Mouse (Mus musculus) lung, embryonic 16.5 days (tissue): ENCODE measurements around the gene Nav2. TPM values are rescaled to one million over a fixed set of nuclear protein-coding genes. Genes with fewer than 3 reads are reported as not detected.

Experiments
- ATAC-seq: fragments of 200-750 bp; cut with Nextera tagmentation; 2 replicates; pipeline ENCODE4 v1.8.0; 2017; ENCODE audit warnings: low read depth, mild to moderate bottlenecking, moderate library complexity
- H3K27ac ChIP-seq: fragments of 300-500 bp; sonication (generic); 2 replicates; pipeline ENCODE4 v1.5.1; 2014; ENCODE audit warnings: mild to moderate bottlenecking, control low read depth, low read length
- H3K27me3 ChIP-seq: fragments of 300-500 bp; sonication (generic); 2 replicates; pipeline ENCODE4 v1.6.1; 2014; ENCODE audit warnings: low read depth, low read length, mixed read lengths; ENCODE audit not compliant: control insufficient read depth, insufficient read depth
- H3K36me3 ChIP-seq: fragments of 300-500 bp; sonication (generic); 2 replicates; pipeline ENCODE4 v1.6.1; 2014; ENCODE audit warnings: low read length; ENCODE audit not compliant: control insufficient read depth, insufficient read depth
- H3K4me1 ChIP-seq: fragments of 300-500 bp; sonication (generic); replicated peaks from 2 replicates; pipeline ENCODE4 v1.6.1; 2014; ENCODE audit warnings: low read length, mixed read lengths; ENCODE audit not compliant: control insufficient read depth, insufficient read depth
- H3K4me2 ChIP-seq: fragments of 300-500 bp; sonication (generic); 2 replicates; pipeline ENCODE4 v1.6.1; 2014; ENCODE audit warnings: low read depth, low read length, control low read depth
- H3K4me3 ChIP-seq: fragments of 300-500 bp; sonication (generic); 2 replicates; pipeline ENCODE4 v1.5.1; 2014; ENCODE audit warnings: mild to moderate bottlenecking, low read length, control low read depth
- H3K9ac ChIP-seq: fragments of 300-500 bp; sonication (generic); 2 replicates; pipeline ENCODE4 v1.6.1; 2014; ENCODE audit warnings: low read length, control low read depth
- H3K9me3 ChIP-seq: fragments of 300-500 bp; sonication (generic); 2 replicates; pipeline ENCODE4 v1.6.1; 2016; ENCODE audit warnings: low read length; ENCODE audit not compliant: control insufficient read depth
- WGBS: fragments of 180-500 bp; shearing (Covaris S2); extraction: QIAGEN DNeasy Blood & Tissue Kit; methylation state at CpG from one replicate; pipeline ENCODE4 v1.1.7; 2014; 5-methylcytosine and 5-hydroxymethylcytosine counted together
- polyA plus RNA-seq: library from polyadenylated mRNA; unstranded; fragments of >200 nt; fragmentation: Nextera tagmentation; extraction: Ambion mirVana; gene quantifications from 2 replicates; pipeline ENCODE4 v1.2.1, GENCODE M21; 2015

Gene Nav2
- polyA plus RNA-seq, 1 experiment from 2014 or later: 27.3 TPM

GRCm38 (mm10) chr7:49506085-49506820 lies 597.7 kb downstream of the Nav2 start:
- Histone ChIP-seq H3K27ac (no peak overlapping the region), H3K9ac (no peak overlapping the region), H3K4me1 (no peaks in the 10 kb centered on the region; the same call in 1 of the 2 replicates), H3K4me3 (no peak overlapping the region), H3K4me2 (no peak overlapping the region), H3K36me3 (no peaks in the 10 kb centered on the region), H3K27me3 (no peaks in the 10 kb centered on the region), H3K9me3 (no peaks in the 10 kb centered on the region)
- 57% methylated on average over 12 of the region's 12 CpGs for WGBS
- ATAC-seq: 0 out of 2 replicates have a peak, but pooled peaks have one; percentile 6

- 63% methylated on average over 7 of the region's 7 CpGs for WGBS
- Histone ChIP-seq H3K36me3 (no peaks in the 10 kb centered on the region), H3K27me3 (no peaks in the 10 kb centered on the region), H3K4me1 (no peaks in the 10 kb centered on the region; the same call in 1 of the 2 replicates), H3K4me2 (no peak overlapping the region), H3K9ac (no peak overlapping the region), H3K9me3 (no peaks in the 10 kb centered on the region), H3K27ac (no peak overlapping the region), H3K4me3 (no peak overlapping the region)
- ATAC-seq: no peak; the same call in 1 of the 2 replicates
Observed at GRCm38 (mm10) chr7:49507943-49508506, 599.5 kb downstream of the Nav2 start.

GRCm38 (mm10) chr7:49511820-49512453 lies 603.4 kb downstream of the Nav2 start:
- Histone ChIP-seq H3K9me3 (no peaks in the 10 kb centered on the region), H3K4me2 (no peak overlapping the region), H3K4me1 (peaks cover 9% of the 10 kb centered on the region), H3K27ac (no peak overlapping the region), H3K27me3 (no peaks in the 10 kb centered on the region), H3K36me3 (no peaks in the 10 kb centered on the region), H3K4me3 (no peak overlapping the region), H3K9ac (no peak overlapping the region)
- ATAC-seq: no peak
- WGBS: 45% methylated on average over 7 of the region's 7 CpGs

- Histone ChIP-seq H3K27me3 (no peaks in the 10 kb centered on the region), H3K27ac (no peak overlapping the region), H3K4me2 (no peak overlapping the region), H3K9ac (no peak overlapping the region), H3K4me1 (peaks cover 9% of the 10 kb centered on the region), H3K4me3 (no peak overlapping the region), H3K36me3 (no peaks in the 10 kb centered on the region), H3K9me3 (no peaks in the 10 kb centered on the region)
- no peak for ATAC-seq
- WGBS: 71% methylated on average over 6 of the region's 6 CpGs
Observed at GRCm38 (mm10) chr7:49513763-49514437, 605.4 kb downstream of the Nav2 start.

- Histone ChIP-seq H3K4me3 (no peak overlapping the region), H3K4me1 (peaks cover 9% of the 10 kb centered on the region), H3K36me3 (no peaks in the 10 kb centered on the region), H3K9ac (no peak overlapping the region), H3K27me3 (no peaks in the 10 kb centered on the region), H3K9me3 (no peaks in the 10 kb centered on the region), H3K4me2 (no peak overlapping the region), H3K27ac (0 out of 2 replicates have a peak overlapping the region, but pooled peaks have one; percentile 12)
- ATAC-seq: no peak
- WGBS: 63% methylated on average over 2 of the region's 2 CpGs
Observed at GRCm38 (mm10) chr7:49515012-49515411, 606.5 kb downstream of the Nav2 start.

- Histone ChIP-seq H3K4me3 (no peak overlapping the region), H3K27me3 (no peaks in the 10 kb centered on the region), H3K27ac (no peak overlapping the region), H3K9me3 (no peaks in the 10 kb centered on the region), H3K4me2 (no peak overlapping the region), H3K36me3 (no peaks in the 10 kb centered on the region), H3K4me1 (peaks cover 36% of the 10 kb centered on the region), H3K9ac (no peak overlapping the region)
- WGBS: 49% methylated on average over 2 of the region's 2 CpGs
- ATAC-seq: no peak
Observed at GRCm38 (mm10) chr7:49520504-49520903, 612.0 kb downstream of the Nav2 start.

- peaks cover 39% of the 10 kb centered on the region for H3K4me1 ChIP-seq
- H3K27me3 ChIP-seq: no peaks in the 10 kb centered on the region
- 17% methylated on average over 4 of the region's 4 CpGs for WGBS
- H3K9ac ChIP-seq: no peak overlapping the region
- no peaks in the 10 kb centered on the region for H3K36me3 ChIP-seq
- no peaks in the 10 kb centered on the region for H3K9me3 ChIP-seq
- ATAC-seq: no peak
- H3K27ac ChIP-seq: no peak overlapping the region
- no peak overlapping the region for H3K4me3 ChIP-seq
- no peak overlapping the region; the same call in 1 of the 2 replicates for H3K4me2 ChIP-seq
Observed at GRCm38 (mm10) chr7:49521349-49521748, 612.8 kb downstream of the Nav2 start.

GRCm38 (mm10) chr7:49521976-49522375 lies 613.5 kb downstream of the Nav2 start:
- Histone ChIP-seq H3K4me2 (peak overlapping the region; percentile 62), H3K36me3 (no peaks in the 10 kb centered on the region), H3K9ac (no peak overlapping the region), H3K4me1 (peaks cover 41% of the 10 kb centered on the region), H3K27me3 (no peaks in the 10 kb centered on the region), H3K27ac (no peak overlapping the region), H3K9me3 (no peaks in the 10 kb centered on the region), H3K4me3 (peak overlapping the region; percentile 50)
- peak; percentile 1; the same call in 1 of the 2 replicates for ATAC-seq
- 1% methylated on average over 9 of the region's 9 CpGs for WGBS
